Mouse (Mus musculus) liver, embryonic 13.5 days (tissue): ENCODE data around the gene Echs1. TPM values are rescaled to one million over a fixed set of nuclear protein-coding genes. Genes with fewer than 3 reads are reported as not detected.
A peak's percentile ranks its signal among the peaks of the same experiment; 100 is the strongest.

ENCODE experiments used
- ATAC-seq: fragments of 200-750 bp; cut with Nextera tagmentation; 2 replicates; pipeline ENCODE4 v1.8.0; 2017; ENCODE audit warnings: low read depth, mild to moderate bottlenecking, moderate number of reproducible peaks, moderate library complexity
- DNase-seq: peaks from one replicate; pipeline ENCODE4 v3.0.0; 2022
- H3K27ac ChIP-seq: fragments of 300-500 bp; sonication (generic); 2 replicates; pipeline ENCODE4 v1.5.1; 2015; ENCODE audit warnings: moderate library complexity, mild to moderate bottlenecking, inconsistent platforms
- H3K27me3 ChIP-seq: fragments of 300-500 bp; sonication (generic); 2 replicates; pipeline ENCODE4 v1.6.1; 2015; ENCODE audit warnings: mild to moderate bottlenecking, inconsistent platforms
- H3K36me3 ChIP-seq: fragments of 300-500 bp; sonication (generic); 2 replicates; pipeline ENCODE4 v1.6.1; 2015; ENCODE audit warnings: mild to moderate bottlenecking, inconsistent platforms
- H3K4me1 ChIP-seq: fragments of 300-500 bp; sonication (generic); replicated peaks from 2 replicates; pipeline ENCODE4 v1.6.1; 2015; ENCODE audit warnings: inconsistent platforms
- H3K4me2 ChIP-seq: fragments of 300-500 bp; sonication (generic); 2 replicates; pipeline ENCODE4 v1.6.1; 2015; ENCODE audit warnings: inconsistent platforms, mild to moderate bottlenecking, moderate library complexity
- H3K4me3 ChIP-seq: fragments of 300-500 bp; sonication (generic); replicated peaks from 2 replicates; pipeline ENCODE4 v1.5.1; 2015; ENCODE audit warnings: mild to moderate bottlenecking, inconsistent platforms
- H3K9ac ChIP-seq: fragments of 300-500 bp; sonication (generic); 2 replicates; pipeline ENCODE4 v1.6.1; 2015; ENCODE audit warnings: mild to moderate bottlenecking, inconsistent platforms
- H3K9me3 ChIP-seq: fragments of 300-500 bp; sonication (generic); replicated peaks from 2 replicates; pipeline ENCODE4 v1.6.1; 2016; ENCODE audit warnings: inconsistent platforms
- WGBS: fragments of 180-500 bp; shearing (Covaris S2); methylation state at CpG from one replicate; pipeline ENCODE4 v1.1.7; 2015; ENCODE audit not compliant: insufficient replicate concordance; 5-methylcytosine and 5-hydroxymethylcytosine counted together
- polyA plus RNA-seq: library from polyadenylated mRNA; unstranded; fragments of >200 nt; fragmentation: Nextera tagmentation; extraction: Ambion mirVana; gene quantifications from 2 replicates; pipeline ENCODE4 v1.2.1, GENCODE M21; 2015

Gene Echs1
- polyA plus RNA-seq, 1 experiment from 2014 or later: 80.0 TPM

DNA sequence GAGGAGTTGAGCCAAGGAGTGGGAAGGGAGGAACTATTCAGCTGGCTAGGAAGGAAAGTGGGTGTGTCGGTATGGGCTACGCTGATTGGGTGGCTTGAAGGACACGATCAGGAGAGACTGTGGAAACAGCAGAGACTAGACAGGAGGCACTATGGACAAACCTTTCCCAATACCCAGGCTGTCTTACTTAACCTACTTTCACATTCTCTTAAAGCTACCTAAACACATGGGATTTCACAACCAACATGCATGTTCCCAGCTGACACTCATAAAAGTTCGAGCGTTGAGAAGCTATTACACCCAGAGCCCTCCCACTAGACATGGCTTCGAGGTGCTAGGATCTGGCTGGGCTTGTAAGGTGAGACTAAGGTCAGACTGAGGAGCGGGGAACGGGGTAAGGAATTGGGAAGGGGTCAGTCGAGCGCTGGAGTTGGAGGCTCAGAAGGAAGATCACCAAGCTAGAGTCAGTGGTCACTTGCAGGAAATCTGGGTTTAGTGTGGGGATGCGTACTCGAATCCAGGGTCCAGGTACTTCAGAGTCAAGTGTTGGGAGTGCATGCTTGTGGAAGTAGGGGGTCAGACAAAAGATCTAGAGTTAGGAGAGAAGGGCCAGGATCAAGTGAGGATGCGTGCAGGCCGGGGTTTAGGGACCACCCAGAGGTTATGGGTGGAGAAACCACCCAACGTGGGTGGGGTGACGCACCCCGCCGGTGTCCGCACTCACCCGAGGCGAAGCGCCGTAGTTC is 520 bp downstream of the Echs1 start, which contains the start of gene Paox:
Gene Paox (plus strand): TSS at position 217 of the 746 bp plus-strand sequence.
- peaks cover 22% of the 10 kb centered on the region for H3K36me3 ChIP-seq
- no peaks in the 10 kb centered on the region for H3K27me3 ChIP-seq
- WGBS: 1% methylated on average over 23 of the region's 23 CpGs
- ATAC-seq: peak; percentile 69
- H3K9ac ChIP-seq: peak within 1 kb of the TSS; percentile 75
- no peaks in the 10 kb centered on the region for H3K9me3 ChIP-seq
- peak within 1 kb of the TSS; percentile 69 for H3K4me3 ChIP-seq
- DNase-seq: peak; percentile 53
- peaks cover 23% of the 10 kb centered on the region for H3K4me1 ChIP-seq
- H3K4me2 ChIP-seq: peak within 1 kb of the TSS; percentile 94
- H3K27ac ChIP-seq: peak within 1 kb of the TSS; percentile 86

DNA sequence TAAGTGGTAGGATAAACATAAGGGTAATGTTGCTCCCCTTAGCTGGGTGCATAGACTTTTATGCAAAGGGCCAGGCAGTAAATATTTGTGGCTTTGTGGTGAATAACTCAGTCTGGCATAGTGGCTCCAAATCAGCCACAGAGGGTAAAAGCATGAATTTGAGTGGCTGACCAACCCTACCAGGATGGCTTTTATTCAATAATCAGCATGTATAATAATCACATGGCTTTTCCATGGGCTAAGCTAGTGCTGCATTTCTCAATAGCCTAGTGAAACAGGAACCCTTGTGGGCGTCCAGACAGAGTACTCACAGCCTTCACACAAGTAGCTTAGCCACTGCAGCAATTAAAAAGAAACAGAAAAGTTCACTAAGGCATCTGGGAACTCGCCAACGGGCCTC is 4.3 kb downstream of the Echs1 start:
- Histone ChIP-seq H3K4me1 (peaks cover 19% of the 10 kb centered on the region), H3K4me2 (no peak overlapping the region), H3K9me3 (no peaks in the 10 kb centered on the region), H3K36me3 (peaks cover 55% of the 10 kb centered on the region), H3K4me3 (no peak overlapping the region), H3K27me3 (no peaks in the 10 kb centered on the region), H3K27ac (no peak overlapping the region), H3K9ac (no peak overlapping the region)
- DNase-seq: no peak
- ATAC-seq: no peak
- WGBS: 51% methylated on average over 3 of the region's 3 CpGs

DNA sequence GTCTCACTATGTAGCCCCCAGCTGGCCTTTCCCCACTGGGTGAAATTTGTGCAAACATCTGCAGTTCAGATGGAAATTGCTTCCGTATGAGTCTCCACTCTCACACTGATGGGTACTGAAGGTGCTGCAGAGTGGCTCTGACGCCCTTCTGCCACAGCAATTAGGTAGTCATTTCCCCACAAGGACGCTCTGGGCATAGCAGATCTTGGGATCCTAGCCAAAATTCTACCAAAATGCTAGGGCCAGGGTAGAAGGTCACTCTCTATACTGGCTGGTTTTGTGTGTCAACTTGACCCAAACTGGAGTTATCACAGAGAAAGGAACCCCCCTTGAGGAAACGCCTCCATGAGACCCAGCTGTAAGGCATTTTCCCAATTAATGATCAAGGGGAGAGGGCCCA is 12.3 kb downstream of the Echs1 start:
- 72% methylated on average over 4 of the region's 4 CpGs for WGBS
- H3K27ac ChIP-seq: no peak overlapping the region
- H3K4me3 ChIP-seq: no peak overlapping the region
- ATAC-seq: no peak
- no peak overlapping the region for H3K4me2 ChIP-seq
- H3K27me3 ChIP-seq: no peaks in the 10 kb centered on the region
- peaks cover 15% of the 10 kb centered on the region for H3K4me1 ChIP-seq
- H3K9me3 ChIP-seq: no peaks in the 10 kb centered on the region
- H3K36me3 ChIP-seq: peaks cover 20% of the 10 kb centered on the region
- H3K9ac ChIP-seq: no peak overlapping the region
- DNase-seq: no peak

DNA sequence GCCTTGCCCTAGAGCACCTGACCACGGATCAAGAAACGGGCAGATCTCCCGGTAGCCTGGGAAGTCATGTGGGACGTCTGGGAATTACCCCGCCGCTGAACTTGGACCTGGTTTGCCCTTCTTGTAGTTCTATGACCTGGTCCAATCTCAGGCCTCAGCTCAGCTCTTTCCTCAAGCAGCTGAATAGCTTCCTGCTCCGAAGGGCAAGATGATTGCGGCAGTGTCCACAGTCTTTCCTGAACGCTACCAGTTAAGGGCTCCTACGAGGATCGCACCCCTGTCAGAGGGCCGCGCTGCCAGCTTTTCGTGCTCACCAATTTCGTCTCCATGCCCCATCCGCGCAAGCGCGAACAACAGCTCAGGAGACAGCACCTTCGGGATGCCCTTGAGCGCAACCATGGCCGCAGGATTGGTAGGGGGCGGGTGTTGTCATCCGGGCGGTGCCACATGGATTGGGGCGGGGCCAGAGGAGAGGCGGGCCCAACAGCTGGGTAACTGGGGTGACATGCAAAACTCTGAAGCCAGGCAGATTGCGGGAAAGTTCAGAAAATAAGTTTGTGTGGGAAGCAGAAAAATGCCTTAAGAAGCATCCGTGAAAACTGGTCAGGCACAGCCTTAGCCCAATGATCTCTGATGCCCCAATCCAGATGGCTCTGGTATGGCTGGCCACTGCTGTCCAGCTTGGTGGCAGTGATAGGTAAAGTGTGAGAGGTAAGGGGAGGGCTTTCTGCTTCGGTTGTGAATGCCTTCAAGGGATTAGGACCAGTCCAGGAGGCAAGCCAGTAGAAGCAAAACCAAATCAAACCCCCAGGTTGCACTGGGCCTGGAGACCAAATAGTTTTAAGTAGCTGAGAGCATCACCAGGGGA is 14.0 kb downstream of the Echs1 start, which contains the start of gene Fuom:
Gene Fuom (minus strand): TSS at position 449 of the 868 bp plus-strand sequence.
- Histone ChIP-seq H3K4me3 (peak within 1 kb of the TSS; percentile 52), H3K36me3 (peaks cover 7% of the 10 kb centered on the region), H3K9me3 (no peaks in the 10 kb centered on the region), H3K27me3 (no peaks in the 10 kb centered on the region), H3K9ac (peak within 1 kb of the TSS; percentile 66), H3K4me2 (peak within 1 kb of the TSS; percentile 69), H3K4me1 (peaks cover 21% of the 10 kb centered on the region), H3K27ac (no peak within 1 kb of the TSS)
- DNase-seq (peak; percentile 80), ATAC-seq (peak; percentile 88)
- WGBS: 3% methylated on average over 30 of the region's 30 CpGs

DNA sequence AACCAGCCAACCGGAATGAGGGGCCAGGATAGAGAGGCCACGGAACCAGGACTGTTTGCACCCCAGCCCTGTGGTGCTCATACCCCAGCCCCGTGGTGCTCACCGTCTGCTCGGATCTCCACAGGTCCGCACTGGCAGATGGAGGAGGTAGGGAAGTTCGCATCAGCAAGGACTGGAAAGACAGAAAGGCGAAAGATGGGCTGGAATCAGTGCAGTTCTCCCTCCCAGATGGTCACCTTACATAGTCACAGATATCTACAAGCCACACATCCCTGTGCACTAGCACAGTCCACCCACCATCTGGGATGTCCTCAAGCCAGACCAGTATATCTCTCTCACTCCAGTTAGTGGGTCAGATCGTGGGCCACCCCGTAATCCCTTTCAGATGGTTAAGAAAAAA is 14.8 kb downstream of the Echs1 start:
- peak overlapping the region; percentile 69 for H3K4me2 ChIP-seq
- H3K9me3 ChIP-seq: no peaks in the 10 kb centered on the region
- peak overlapping the region; percentile 66; the same call in 1 of the 2 replicates for H3K9ac ChIP-seq
- H3K36me3 ChIP-seq: peaks cover 4% of the 10 kb centered on the region; the same call in 1 of the 2 replicates
- 78% methylated on average over 10 of the region's 10 CpGs for WGBS
- H3K4me3 ChIP-seq: peak overlapping the region; percentile 52
- no peak overlapping the region for H3K27ac ChIP-seq
- no peaks in the 10 kb centered on the region for H3K27me3 ChIP-seq
- no peak for ATAC-seq
- no peak for DNase-seq
- H3K4me1 ChIP-seq: peaks cover 21% of the 10 kb centered on the region

DNA sequence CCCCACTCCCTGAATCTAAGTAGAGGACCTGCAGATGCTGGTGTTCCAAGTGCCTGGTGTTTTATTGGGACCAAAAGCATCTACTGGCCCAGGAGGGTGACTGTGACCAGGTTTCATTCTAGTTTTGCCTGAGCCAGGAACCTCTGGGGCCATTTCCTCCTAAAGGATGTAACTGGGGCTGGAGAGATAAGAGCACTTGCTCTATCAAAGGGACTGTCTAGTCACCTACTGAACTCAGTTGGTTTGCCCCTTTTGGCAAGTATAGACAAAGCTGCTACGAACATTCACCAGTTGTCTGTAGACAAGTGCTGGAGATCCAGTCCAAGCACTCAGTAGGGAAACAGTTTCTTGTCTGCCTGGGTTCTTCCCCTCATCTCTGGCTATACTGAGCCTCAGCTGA is 17.8 kb downstream of the Echs1 start:
- WGBS: 15% methylated on average over 1 of the region's 1 CpGs
- DNase-seq (no peak), ATAC-seq (no peak)
- no peaks in the 10 kb centered on the region for H3K36me3 ChIP-seq
- no peak overlapping the region for H3K4me3 ChIP-seq
- no peak overlapping the region for H3K9ac ChIP-seq
- no peak overlapping the region for H3K27ac ChIP-seq
- H3K27me3 ChIP-seq: no peaks in the 10 kb centered on the region
- peaks cover 21% of the 10 kb centered on the region for H3K4me1 ChIP-seq
- no peak overlapping the region for H3K4me2 ChIP-seq
- no peaks in the 10 kb centered on the region for H3K9me3 ChIP-seq

DNA sequence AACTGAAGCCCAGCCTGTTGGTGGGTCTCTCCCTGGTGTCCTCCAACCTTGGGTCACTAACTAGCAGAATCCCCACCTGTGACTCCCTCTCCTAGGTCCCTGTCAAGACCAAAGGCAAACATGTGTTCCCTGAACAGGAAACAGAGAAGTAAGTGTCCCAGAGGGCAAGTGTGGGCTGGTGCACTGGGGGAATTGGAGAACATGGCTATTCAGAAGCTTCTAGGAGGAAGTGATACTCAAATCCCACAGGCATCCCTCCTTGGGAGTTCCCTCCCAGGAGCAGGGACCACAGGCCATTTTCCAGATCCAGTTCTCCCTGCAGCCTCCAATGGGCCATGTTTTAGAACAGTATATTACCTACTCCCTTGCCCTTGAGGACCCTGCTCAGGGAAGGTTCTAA is 20.2 kb downstream of the Echs1 start:
- Histone ChIP-seq H3K27ac (no peak overlapping the region), H3K27me3 (no peaks in the 10 kb centered on the region), H3K9me3 (no peaks in the 10 kb centered on the region), H3K9ac (no peak overlapping the region), H3K36me3 (no peaks in the 10 kb centered on the region), H3K4me1 (peaks cover 6% of the 10 kb centered on the region), H3K4me2 (no peak overlapping the region), H3K4me3 (no peak overlapping the region)
- no peak for ATAC-seq
- DNase-seq: no peak

DNA sequence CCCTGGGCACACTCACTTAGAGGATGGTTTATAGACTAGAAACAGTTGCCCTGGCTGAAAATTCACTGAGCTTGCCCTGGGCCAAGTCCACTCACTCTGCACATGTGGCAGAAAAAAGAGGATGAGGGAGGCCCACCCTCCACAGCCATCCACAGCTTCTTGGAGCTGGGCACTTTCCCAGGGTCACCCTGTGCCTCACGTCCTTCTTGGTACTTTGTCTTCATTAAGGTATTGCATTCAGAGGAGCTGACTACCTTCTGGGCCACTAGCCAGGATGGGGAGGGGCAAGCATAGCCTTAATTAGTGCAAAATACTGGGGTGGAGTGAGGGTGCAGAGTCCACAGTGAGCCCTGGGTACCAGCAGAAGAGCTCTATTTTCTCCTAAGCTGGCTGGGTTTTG is 20.7 kb downstream of the Echs1 start:
- WGBS: 33% methylated on average over 1 of the region's 1 CpGs
- DNase-seq (no peak), ATAC-seq (no peak)
- H3K4me1 ChIP-seq: peaks cover 6% of the 10 kb centered on the region
- no peaks in the 10 kb centered on the region for H3K9me3 ChIP-seq
- H3K9ac ChIP-seq: no peak overlapping the region
- H3K4me2 ChIP-seq: no peak overlapping the region
- H3K27me3 ChIP-seq: no peaks in the 10 kb centered on the region
- H3K27ac ChIP-seq: no peak overlapping the region
- H3K36me3 ChIP-seq: no peaks in the 10 kb centered on the region
- H3K4me3 ChIP-seq: no peak overlapping the region

DNA sequence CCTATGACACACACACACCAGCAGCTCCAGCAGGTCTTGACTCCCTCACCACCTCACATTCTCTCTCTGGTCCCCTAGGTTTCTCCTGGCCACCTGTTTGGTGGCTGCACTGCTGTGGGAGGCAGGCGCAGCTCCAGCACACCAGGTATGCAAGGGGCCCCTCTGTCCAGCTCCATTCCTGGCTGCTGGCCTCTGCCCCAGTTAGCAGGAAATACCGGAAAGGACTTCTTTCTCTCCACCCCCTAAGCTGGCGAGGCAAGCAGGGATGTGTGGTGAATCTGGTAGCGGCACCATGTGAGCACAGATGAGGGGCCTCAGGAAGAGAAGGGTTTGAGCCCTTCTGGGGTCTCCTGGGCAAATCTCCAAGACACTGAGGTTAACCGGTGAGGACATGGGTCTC is 21.3 kb downstream of the Echs1 start:
- Histone ChIP-seq H3K27ac (no peak overlapping the region), H3K4me1 (peaks cover 6% of the 10 kb centered on the region), H3K36me3 (no peaks in the 10 kb centered on the region), H3K4me2 (no peak overlapping the region), H3K9ac (no peak overlapping the region), H3K9me3 (no peaks in the 10 kb centered on the region), H3K27me3 (no peaks in the 10 kb centered on the region), H3K4me3 (no peak overlapping the region)
- ATAC-seq: no peak
- no peak for DNase-seq
- WGBS: 53% methylated on average over 5 of the region's 5 CpGs

DNA sequence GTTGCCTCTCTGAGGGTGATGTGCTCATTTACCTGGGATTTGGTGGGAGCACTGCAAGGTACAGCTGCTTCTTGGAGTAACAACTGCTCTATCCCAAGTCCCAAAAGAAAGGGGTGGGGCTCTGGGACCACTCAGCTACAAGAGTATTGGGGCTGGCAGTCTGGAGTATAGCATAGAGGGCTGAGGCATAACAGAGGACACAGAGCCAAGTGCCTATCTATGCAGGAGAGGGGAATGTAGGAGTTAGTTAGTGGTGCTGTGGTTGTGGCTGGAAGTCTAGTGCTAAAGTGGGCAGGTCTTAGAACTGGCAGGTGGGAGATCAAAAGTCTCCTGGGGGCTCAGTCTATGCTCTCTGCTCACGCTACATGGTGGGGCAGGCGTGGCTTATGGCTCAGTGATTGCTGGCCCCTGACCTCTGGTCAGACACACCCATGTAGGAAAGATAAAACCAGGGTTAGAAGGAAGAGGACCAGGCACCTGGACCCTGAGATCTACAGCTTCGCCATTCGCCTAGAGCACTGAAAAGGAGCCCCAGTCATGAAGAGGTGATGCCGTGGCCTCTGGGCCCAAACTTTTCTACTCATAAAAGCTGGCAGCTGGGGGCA is 23.2 kb downstream of the Echs1 start, which contains the start of gene Prap1:
Gene Prap1 (plus strand): TSS at position 472 of the 605 bp plus-strand sequence.
- no peak within 1 kb of the TSS for H3K4me2 ChIP-seq
- no peak for ATAC-seq
- no peak within 1 kb of the TSS for H3K4me3 ChIP-seq
- H3K4me1 ChIP-seq: no peaks in the 10 kb centered on the region; the same call in 1 of the 2 replicates
- no peaks in the 10 kb centered on the region for H3K27me3 ChIP-seq
- no peak within 1 kb of the TSS for H3K9ac ChIP-seq
- 41% methylated on average over 5 of the region's 5 CpGs for WGBS
- no peak within 1 kb of the TSS for H3K27ac ChIP-seq
- H3K36me3 ChIP-seq: no peaks in the 10 kb centered on the region
- no peaks in the 10 kb centered on the region for H3K9me3 ChIP-seq
- no peak for DNase-seq

DNA sequence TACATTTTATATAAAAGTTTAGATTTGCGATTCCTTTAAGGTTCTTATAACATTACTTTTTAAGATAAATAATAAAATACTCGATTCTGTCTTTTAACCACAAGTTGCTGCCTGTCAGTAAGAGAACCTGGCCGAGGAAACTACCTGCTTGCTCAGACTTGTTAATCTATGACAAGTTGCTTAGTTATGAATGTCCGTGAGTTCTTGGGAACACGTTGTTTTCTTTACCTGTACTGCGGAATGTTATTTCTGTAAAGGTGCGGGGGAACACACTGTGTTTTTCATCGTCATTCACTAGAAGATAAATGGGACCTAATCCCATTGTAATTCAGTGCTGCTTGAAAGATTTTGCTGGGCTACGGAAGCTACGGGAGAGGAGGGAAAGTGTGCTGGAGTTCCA is 25.7 kb downstream of the Echs1 start:
- Histone ChIP-seq H3K4me2 (no peak overlapping the region), H3K27me3 (no peaks in the 10 kb centered on the region), H3K4me1 (no peaks in the 10 kb centered on the region; the same call in 1 of the 2 replicates), H3K9me3 (no peaks in the 10 kb centered on the region), H3K4me3 (no peak overlapping the region), H3K27ac (no peak overlapping the region), H3K36me3 (no peaks in the 10 kb centered on the region), H3K9ac (no peak overlapping the region)
- WGBS: 73% methylated on average over 10 of the region's 10 CpGs
- no peak for DNase-seq
- ATAC-seq: no peak
